Mouse (Mus musculus): ENCODE results near the gene Dcaf6.

- no peak for TF ChIP-seq CTCF (IDR thresholded peaks at IDR 0.05; ENCODE audit: low read depth, low read length)
- TF ChIP-seq POLR2A (IDR thresholded peaks at IDR 0.05; ENCODE audit: extremely low read depth, insufficient read depth, low read length): no peak
Measured at GRCm38 (mm10) chr1:165303209-165303608, 157.1 kb downstream of the Dcaf6 start.
